Mouse (Mus musculus) brain, embryonic 14.5 days (tissue): ENCODE measurements around the gene Zbtb12.

Experiments
- CTCF ChIP-seq: fragments of 200-500 bp; IDR thresholded peaks from 2 replicates; pipeline ENCODE4 v1.5.1; 2012; ENCODE audit warnings: inconsistent platforms, mild to moderate bottlenecking, moderate library complexity, borderline replicate concordance; ENCODE audit not compliant: insufficient read depth, insufficient read length; ENCODE audit errors: extremely low read depth
- POLR2A ChIP-seq: fragments of 200-500 bp; IDR thresholded peaks from 2 replicates; pipeline ENCODE4 v1.6.1; 2012; ENCODE audit warnings: mild to moderate bottlenecking, inconsistent platforms, borderline replicate concordance; ENCODE audit not compliant: poor library complexity, insufficient read depth, insufficient read length, severe bottlenecking; ENCODE audit errors: extremely low read depth

DNA sequence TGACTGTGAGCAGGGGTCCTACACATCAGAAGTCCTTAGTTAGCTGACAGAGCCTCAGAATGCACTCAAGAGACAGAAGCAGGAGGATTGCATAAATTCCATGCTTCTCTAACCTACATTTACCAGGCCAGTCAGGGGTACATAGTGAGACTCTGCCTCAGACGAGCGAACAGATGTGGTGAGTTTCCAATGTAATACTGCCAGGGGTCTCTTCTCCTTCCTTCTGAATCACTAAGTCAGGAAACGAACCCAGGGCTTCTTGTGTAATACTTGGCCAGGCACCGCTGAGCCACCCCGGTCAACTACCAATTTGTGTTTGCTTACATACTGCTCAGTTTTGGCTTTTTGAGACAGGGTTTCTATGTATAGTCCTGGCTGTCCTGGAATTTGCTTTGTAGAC is 8.7 kb downstream of the Zbtb12 start:
- no peak for TF ChIP-seq POLR2A
- TF ChIP-seq CTCF = no peak
